Mouse (Mus musculus) cortical plate, adult 2 months (tissue): ENCODE data around the gene Klc3.

Experiments
- CTCF ChIP-seq: fragments of 200-500 bp; IDR thresholded peaks from 2 replicates; pipeline ENCODE4 v1.5.1; 2011; ENCODE audit warnings: mild to moderate bottlenecking, control low read depth, low read length; ENCODE audit not compliant: insufficient read depth; ENCODE audit errors: extremely low read depth
- POLR2A ChIP-seq: fragments of 200-500 bp; IDR thresholded peaks from 2 replicates; pipeline ENCODE4 v1.6.1; 2011; ENCODE audit warnings: mild to moderate bottlenecking, low read length, control low read depth; ENCODE audit not compliant: insufficient read depth; ENCODE audit errors: extremely low read depth

DNA sequence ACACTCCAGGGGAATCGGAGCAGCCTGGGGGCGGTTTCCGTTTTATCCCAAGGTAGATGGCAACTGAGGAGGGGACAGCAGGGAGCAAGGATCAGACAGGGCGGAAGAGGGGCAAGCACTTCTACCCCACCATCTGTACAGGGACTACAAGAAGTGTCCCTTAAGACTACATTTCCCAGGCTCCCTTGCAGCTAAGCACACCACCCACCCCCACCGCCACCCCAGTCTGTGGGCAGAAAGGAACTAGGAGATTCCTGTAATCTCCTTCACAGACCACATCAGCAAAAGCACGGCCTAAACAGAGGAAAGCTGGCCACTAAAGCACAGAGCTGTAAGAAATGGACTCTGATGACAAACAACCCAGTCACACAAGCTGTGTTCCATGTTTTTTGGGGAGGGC lies 22.4 kb upstream of the Klc3 start:
- no peak for TF ChIP-seq CTCF
- no peak for TF ChIP-seq POLR2A
